Mouse (Mus musculus): ENCODE results near the gene Slc22a20.

The Slc22a20 gene

DNA sequence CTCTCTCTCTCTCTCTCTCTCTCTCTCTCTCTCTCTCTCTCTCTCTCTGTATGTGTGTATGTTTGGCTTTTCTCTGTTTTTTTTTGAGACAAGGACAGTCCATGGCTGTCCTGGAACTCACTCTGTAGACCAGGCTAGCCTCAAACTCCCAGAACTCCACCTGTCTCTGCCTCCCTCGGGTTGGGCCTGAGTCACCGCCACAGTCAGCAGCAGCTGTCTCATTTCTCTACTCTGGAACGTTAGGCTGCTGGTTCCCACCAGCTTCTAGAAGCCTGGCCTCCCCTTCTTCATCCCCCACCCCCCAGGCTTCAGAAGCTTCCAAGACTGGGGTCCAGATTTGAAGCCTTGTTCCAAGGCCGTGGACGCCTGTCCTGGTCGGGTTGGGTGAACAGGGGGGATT lies 3.6 kb upstream of the Slc22a20 start:
- DNase-seq (ENCODE audit: low spot score): no peak

DNA sequence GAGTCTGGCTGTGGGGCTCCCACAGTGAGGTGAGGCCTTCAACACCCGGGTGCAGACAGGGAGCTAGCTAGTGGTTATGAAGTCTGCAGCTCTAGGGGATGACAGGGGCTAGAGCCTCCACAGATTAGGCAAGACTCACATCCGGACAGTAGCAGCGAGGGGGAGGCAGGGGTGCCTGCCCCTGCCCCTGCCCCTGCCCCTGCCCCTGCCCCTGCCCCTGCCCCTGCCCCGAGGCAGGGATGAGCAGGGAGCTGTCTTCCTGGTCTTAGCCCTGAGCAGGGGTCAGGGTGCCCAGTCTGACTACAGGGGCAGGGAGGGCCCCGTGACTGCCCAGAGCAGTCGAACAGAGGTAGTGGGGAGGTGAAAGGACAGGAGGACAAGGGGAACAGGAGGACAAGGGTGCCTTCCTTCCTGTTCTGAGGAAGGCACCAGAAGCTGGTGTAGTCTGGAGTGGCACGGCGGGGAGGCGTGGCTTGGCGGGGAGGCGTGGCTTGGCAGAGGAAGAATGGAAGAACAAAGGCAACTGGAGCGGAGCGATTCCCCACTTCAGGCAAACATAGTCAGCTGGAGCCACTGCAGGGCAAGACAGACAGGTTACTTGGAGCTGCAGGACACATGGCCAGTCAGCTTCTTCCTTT lies 3.0 kb upstream of the Slc22a20 start:
- DNase-seq (ENCODE audit: low spot score): peak; percentile 63

DNA sequence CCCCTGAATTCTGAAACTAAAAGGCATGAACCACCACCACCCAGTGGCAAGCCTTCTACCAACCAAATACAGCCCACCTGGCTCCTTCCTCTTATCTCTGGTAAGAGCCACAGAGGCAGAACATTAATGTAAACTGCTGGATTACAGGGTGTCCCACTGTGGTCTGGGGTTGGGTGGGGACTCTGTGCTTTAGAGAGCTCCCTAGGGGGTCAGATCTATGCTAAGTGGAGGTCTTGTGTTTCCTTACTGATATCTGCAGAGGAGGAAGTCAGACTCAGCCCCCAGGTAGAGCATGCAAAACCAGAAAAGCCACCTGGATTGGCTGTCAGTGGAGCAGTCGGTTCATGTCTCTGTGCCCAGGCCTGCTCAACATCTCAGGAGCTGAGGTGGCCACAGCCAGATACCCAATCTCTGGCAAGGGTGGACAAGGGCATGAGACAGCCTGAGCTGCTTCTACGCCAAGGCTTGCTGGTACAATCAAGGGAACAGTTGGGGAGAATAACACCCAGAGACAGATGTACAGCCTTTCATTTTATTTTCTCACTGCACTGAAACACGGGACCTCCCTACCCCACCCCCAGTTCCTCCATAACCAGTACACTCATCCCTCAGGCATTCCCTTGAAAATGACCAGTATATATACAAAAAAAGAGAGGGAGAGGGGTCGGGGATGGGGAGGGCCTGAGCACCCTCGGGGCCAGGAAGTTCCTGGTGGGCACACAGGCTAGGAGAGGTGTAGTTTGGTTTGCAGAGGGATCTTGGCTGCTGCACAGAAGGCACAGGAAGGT lies 2.3 kb upstream of the Slc22a20 start:
- DNase-seq (ENCODE audit: low spot score): no peak

DNA sequence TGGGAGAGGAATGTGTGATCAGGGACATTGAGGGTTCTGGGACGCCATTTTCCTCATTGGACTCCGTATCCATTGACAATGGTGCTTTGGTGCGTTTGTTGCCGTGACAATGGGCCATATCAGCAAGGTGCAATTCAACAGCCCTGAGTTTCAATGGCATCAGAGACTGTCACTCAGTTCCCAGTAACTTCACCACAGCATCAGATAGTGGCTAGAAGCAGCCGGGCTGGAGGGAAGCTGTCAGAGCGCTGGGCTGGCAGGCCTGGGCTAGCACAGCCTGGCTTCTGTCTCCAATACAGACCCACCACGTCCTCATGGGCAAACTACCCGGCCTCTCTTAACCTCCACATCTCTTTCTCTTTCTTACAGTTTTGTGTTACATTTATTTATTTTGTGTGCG lies 5.5 kb downstream of the Slc22a20 start:
- no peak for DNase-seq (ENCODE audit: low spot score)

DNA sequence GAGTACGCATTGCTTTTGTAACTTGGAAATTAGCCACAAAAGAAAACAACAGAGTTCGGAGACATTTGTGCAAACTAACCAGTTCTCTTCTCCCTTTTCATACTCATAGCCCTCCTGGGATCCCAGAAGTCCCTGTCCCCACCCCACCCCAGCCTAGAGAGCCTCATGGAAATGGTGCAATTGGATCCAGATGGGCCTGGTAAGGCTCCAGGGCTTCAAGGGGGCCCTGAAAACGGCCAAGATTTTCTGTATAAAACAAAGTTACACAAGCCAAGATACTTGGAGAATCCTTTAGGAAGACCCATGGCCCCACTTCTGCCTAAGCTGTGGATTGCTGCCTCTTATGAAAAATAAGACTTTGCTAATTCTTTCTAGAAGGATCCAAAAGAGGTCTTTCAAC lies 8.2 kb downstream of the Slc22a20 start:
- no peak for DNase-seq (ENCODE audit: low spot score)

DNA sequence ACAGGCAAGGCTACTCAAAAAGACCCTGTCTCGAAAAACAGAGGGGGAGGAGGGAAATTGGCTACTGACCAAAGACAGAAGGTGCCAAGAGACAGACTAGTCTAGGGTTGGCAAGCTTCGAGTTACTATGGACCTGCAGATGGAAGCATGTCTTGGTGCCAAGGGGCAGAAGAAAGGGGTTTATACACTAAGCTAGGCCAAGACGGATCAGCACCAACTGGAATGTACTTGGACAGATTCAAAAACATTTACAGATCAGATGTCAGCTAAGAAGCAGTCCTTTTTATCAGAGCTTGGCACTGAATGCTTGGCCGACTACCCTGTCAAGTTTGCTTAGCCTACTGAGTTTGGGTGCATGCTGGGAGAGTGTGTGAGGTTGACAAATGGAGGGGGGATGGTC lies 10.3 kb downstream of the Slc22a20 start:
- no peak for DNase-seq (ENCODE audit: low spot score)

DNA sequence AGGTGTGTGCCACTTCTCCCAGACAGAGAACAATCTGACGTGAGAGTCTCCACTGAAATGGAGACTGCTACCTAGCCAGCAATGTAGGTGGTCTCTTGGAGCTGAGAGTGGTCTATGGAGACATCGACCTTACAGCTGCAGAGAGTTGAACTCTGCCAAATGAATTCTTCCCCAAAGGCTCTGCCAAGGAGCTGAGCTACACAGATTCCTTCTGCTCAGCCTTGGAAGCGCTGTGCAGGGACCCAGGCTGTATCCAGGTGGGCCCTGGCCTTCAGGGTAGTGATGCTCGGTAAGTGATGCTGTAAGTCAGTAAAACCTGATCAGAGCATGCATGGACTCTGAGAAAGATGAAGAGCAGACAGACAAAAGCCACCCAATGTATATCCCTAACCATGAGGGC lies 10.8 kb downstream of the Slc22a20 start:
- DNase-seq (ENCODE audit: low spot score): no peak

DNA sequence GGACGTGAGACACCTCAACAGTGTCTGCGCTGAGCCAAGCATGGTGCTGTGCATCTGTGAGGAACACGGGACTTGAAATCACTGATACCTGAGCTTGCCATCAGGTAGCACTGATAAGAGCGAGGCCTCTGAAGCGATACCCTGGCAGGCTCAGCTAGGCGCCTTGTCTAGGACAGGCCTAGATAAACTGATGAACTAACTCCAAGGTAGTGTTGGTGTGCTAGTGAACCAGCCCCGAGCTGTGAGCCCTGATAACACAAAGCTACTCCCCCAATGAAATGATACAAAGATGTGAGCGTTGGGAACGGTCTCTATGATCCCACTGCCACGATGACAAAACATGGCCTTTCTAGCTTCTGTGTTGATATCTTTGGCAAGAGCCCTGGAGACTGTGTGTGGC lies 18.3 kb downstream of the Slc22a20 start:
- no peak for DNase-seq (ENCODE audit: low spot score)

DNA sequence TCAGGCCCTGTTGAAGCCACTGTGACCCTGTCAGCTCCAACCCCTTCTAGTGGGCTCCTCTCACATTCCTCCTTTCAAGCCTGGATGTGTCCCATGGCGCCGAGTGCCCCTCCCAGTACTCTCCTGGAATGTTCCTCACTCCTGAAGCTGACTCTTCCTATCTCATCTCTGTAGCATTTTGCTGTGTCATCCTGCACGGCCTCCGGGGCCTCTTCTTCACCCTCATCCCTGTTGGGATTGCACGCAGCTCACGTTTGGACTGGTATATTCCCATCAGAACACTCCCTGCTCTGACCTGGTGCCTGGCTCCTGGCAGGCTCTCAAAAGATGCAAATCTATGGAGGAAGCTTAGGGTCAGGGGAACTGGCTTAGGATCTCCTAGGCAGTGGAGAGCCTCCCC lies 19.2 kb downstream of the Slc22a20 start:
- no peak for DNase-seq (ENCODE audit: low spot score)

DNA sequence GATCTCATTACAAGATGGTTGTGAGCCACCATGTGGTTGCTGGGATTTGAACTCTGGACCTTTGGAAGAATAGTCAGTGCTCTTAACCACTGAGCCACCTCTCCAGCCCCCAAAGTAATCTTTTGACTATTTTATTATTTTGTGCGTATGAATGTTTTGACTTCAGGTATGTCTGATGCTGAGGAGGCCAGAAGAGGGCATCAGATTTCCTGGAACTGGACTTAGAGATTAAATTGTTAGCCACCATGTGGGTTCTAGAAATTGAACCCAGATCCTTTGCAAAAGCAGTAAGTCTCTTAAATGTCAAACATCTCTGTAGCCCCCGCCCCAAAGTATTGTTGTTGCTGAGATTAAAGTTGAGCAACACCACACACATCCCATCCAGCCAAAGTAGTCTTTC lies 20.0 kb downstream of the Slc22a20 start:
- DNase-seq (ENCODE audit: low spot score): no peak

DNA sequence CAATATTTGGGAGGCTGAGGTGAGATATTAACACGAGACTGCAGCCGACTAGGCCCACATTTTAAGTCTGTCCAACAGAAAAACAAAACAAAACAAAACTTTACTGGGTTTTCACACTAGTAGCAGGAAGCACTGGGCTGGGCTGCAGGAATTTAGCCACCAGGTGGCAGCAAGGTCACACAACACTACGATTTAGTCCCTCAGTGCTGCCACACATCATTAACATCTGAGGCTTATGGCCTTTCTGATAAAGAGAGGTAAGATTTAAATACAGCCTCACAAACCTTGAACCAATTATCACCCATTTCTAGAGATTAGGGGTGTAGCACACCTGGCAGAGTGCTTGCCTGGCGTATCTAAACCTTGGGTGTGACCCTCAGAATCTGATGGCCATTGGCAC lies 20.7 kb downstream of the Slc22a20 start:
- peak; percentile 59 for DNase-seq (ENCODE audit: low spot score)

DNA sequence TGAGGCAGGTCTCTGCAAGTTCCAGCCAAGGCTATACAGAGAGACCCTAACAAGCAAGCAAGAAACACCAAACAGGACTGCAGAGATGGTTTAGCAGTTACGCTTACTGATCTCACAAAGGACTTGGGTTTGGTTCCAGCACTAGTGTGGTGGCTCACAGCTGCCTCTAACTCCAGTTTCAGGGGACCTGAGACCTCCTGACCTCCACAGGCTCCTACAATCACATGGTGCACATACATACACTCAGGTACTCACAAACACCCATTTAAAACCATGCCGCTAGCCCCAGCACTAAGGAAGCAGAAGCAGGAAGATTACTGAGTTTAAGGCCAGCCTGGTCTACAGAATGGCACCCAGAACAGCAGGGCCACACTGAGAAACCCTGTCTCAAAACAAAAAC lies 21.1 kb downstream of the Slc22a20 start:
- DNase-seq (ENCODE audit: low spot score): no peak

DNA sequence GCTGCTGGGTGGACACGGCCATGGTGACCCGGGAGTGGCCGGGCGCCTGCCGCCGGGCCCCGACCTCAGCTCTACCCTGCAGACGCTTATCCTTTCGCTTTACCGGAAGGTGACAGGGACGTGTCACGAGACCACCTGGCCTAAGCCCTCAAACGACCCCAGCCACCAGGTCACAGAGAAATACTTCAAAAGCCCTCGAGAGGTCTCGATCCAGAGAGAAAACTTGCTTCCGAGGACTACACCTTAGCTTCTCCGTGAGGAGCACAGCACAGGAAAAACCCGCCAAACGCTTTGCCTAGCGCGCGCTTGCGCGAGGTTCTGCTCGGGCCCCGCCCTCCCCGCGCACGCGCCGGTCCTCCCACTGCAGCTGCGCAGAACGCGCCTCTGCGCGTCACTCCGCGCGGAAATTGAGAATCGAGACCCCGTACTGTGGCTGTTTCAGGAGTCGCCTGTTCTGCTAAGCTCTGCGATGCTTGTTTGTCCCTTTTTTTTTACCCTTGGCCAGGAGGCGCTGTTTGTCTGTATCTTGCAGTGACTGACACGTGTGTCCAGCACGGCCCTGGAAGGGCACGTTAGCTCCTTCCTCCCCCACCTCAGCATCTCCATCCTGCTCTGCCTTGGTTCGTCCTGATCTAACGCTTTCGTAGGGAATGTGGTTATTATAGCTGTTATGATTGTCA lies 21.9 kb downstream of the Slc22a20 start, which contains the start of gene Pola2:
Pola2 (minus strand) TSS at position 320 of the 680 bp plus-strand sequence.
- DNase-seq (ENCODE audit: low spot score): peak; percentile 86

DNA sequence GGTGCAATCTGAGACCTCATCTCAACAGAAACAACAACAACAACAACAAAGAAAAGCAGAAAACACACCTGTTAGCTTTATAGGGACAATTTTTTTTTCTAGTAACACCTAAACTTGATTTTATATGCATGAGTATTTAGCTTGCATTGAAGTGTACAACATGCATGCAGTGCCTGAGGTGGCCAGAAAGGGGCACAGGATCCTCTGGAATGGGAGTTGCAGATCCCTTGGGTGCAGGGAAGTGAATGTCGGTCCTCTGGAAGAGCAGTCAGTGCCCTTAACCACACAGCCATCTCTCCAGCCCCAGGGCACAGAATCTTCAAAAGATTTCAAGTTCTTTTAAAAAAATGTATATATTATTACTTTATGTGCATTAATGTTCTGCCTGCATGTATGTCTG lies 23.3 kb downstream of the Slc22a20 start:
- no peak for DNase-seq (ENCODE audit: low spot score)

DNA sequence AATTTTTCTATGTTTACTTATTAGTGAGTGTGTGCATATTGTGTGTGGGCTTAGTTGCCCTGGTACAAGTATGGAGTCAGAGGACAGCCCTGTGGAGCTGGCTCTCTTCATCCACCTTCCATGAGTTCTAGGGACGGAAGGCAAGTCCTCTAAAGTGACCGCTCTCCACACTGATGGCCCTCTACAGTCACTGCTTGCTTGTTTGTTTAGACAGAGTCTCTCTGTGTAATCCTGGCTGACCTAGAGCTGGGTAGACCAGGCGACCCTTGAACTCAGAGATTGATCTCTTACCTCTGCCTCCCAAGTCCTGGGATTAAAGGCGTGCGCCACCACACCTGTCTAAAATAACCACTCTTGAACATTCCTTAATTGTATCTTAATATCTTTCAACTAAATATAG lies 28.6 kb downstream of the Slc22a20 start:
- DNase-seq (ENCODE audit: low spot score): no peak

DNA sequence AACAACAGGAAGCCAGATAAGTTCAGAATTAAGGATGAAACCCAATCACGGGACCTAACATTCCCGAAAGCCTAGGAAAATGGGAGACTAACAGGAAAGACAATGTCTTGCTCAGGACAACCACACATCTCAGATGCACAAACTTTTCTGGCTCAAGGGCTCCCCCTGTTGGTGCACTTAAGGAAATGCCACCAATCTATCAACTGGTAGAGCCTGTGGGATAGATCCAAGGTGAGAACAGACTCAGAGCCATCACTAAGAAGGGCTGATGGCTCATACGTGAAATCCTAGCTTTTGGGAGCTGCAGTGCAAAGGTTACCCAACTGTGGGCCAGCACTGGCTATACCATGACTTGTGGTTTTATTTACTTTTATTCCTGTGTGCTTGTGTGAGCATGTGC lies 29.3 kb downstream of the Slc22a20 start:
- DNase-seq (ENCODE audit: low spot score): peak; percentile 80

DNA sequence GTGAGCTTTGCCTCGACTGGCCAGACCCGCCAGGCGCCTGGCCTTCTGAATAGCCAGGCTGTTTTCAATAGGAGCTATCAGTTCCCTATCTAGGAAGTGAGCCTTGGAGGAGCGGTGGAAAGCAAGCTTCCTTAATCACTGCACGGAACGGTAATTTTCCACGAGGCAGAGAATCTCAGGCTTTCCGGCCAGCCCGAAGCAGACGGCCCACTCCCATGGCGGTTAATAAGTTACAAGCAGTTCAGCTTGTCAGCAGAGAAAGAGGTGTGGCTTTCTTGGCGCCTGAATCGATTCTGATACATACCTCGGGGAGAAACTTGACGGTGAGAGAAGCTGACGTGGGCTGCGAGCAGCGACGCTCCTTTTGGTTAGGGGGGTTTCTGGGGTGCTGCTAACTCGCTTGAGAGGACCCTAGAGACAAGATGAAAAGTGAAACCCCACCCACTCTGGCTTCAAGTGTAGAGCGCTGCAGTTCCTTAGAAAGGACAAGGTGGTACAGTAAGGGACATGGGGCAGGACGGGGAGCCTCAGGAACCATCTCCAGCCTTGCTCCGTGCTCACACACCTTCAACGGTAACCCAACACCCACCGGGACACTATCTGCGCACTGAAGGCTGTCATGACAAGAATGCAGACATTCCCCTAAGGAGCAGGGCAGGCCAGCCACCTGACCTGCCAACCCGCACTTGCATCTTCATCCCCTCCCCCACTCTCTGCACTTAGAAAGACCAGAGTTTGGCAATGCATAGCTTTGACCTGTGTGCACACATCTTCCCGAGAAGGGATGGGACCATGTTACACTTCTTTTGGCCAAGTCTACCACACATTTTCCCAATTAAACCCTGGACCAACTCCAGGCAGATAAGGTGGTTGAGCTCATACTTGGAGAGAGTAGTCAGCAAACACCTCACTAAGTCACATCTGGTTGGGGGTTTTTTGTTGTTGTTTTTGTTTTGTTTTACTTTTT lies 30.0 kb downstream of the Slc22a20 start:
- no peak for DNase-seq (ENCODE audit: low spot score)

DNA sequence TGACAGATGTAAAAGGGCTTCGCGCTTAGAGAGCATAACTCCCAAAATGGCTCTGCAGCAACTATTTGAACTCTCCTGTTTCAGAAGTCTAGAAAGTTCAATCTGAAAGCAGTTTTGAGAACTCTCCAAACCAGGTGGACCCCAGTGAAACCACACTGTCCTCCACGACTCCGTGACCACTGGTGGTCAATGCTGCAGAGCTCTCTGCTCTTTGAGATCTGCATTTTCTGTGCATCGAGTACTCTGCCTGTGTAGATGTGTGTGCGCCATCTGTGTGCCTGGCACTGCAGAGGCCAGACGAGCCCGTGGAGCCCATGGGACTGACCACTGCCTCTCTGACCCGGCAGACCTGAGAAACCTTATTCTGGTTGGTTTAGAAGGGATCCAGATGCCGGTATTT lies 31.0 kb downstream of the Slc22a20 start:
- no peak for DNase-seq (ENCODE audit: low spot score)

DNA sequence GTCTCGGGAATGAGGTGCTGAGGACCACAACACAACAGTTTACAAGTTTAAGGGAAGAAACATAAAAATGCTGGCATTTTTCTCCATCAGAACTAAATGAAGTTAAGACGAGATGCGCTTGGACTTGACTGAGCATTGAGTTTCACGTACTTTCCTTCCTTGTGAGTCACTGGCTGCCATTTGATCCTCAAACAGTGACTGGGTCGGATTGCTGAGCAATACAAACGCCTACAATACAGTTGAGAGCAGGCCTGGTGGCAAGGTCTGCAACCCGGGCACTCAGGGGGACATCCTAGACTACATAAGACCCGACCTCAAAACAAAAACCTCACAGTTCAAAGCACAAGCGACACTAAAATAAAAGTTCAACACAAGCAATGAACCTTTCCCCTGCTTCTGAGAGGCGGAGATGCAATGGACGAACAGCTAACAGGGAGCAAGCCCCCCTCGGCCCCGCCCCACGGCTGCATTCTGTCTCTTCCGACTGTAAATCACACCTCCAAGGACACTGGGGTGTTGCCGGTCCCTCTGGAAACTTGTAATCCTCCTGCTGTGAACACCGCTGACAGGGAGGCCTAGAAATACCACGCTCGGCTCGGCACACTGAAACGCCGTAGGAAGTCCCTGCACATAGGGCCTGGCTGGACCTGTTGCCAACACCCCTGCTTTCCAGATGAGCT lies 31.8 kb downstream of the Slc22a20 start:
- DNase-seq (ENCODE audit: low spot score): no peak

DNA sequence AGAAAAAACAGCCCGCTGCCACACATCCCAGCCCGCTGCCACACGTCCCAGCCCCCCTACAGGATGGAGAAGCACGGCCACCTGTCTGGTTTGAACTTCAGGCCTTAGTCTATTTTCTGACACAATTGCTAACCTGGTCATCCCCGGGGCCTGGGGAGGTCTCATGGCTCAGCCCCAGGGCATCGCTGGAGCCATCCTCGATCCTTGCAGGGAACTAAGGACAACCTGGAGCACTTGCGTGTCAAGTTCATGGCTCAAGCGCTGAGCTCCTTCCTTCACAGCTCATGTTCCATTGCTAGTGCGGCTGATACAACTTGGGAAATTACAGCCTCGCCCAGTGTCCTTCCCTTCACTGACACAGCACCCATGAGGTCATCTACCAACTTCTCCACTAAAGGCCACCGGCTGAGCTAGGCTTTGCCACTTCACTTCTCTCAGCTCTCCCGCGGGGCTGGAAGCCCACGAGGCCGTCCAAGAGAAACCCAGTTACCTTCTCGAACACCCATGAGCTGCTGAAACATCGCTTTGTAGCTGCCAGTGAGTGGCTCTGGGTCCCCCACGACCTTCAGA lies 32.7 kb downstream of the Slc22a20 start:
- no peak for DNase-seq (ENCODE audit: low spot score)

DNA sequence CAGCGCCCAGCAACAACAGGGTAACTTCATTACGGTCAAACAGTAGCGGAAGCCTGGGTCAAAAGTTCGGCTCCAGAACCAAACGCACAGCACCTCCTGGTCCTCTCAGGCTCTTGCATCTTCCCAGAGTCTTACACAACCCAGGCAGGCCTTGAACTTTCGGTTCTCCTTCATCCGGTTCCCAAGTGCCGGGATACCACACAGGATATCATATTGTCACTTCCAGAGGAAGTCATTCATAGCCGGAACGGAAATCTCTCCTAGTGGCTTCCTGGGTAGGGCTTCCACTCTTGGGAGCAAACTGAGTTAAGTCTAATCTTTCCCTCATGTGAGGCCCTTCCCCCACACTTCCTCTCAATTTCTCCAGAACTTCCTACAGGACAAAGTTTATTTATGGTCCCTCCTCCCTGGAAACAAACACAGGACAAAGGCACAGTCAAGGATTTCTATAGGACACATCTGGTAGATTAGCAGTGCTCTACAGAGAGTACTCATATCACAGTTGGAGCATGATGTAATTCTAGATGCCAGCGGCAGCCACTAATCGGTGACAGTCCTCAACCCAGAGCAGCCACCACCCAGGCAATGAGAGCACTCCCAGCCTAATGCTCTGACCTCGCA lies 33.8 kb downstream of the Slc22a20 start:
- DNase-seq (ENCODE audit: low spot score): no peak

Measured in ovary, postnatal 14 days (tissue).